Mouse (Mus musculus): Measurements from ENCODE around the gene Unc13a.

- no peak; the same call in 1 of the 2 replicates for TF ChIP-seq CTCF (IDR thresholded peaks at IDR 0.05)
- no peak for TF ChIP-seq EP300 (IDR thresholded peaks at IDR 0.05)
Observed at GRCm38 (mm10) chr8:71591471-71592373, 79.8 kb downstream of the Unc13a start, which contains the start of gene Pgls.

Measured in lung, postnatal 0 days (tissue).